Mouse (Mus musculus) liver, postnatal 0 days (tissue): Measurements from ENCODE around the gene Tbc1d12. TPM values are rescaled to one million over a fixed set of nuclear protein-coding genes. Genes with fewer than 3 reads are reported as not detected.
"Not testable (repeated sequence)": the region's sequence is repeated elsewhere in the genome, so short reads cannot be mapped to it uniquely, and the experiment has no call there.

Experiments
- ATAC-seq: fragments of 200-750 bp; cut with Nextera tagmentation; 2 replicates; pipeline ENCODE4 v1.8.0; 2017; ENCODE audit warnings: mild to moderate bottlenecking, moderate library complexity
- DNase-seq: peaks from one replicate; pipeline ENCODE4 v3.0.0-alpha.2; 2016
- H3K27ac ChIP-seq: fragments of 300-500 bp; sonication (generic); 2 replicates; pipeline ENCODE4 v1.5.1; 2014; ENCODE audit warnings: antibody characterized with exemption, moderate library complexity, mild to moderate bottlenecking, low read depth
- H3K27me3 ChIP-seq: fragments of 300-500 bp; sonication (generic); 2 replicates; pipeline ENCODE4 v1.6.1; 2014; ENCODE audit warnings: low read length, control low read depth, mixed read lengths; ENCODE audit not compliant: insufficient read depth
- H3K36me3 ChIP-seq: fragments of 300-500 bp; sonication (generic); replicated peaks from 2 replicates; pipeline ENCODE4 v1.6.1; 2014; ENCODE audit warnings: mild to moderate bottlenecking, control low read depth, low read length, moderate library complexity, mixed read lengths; ENCODE audit not compliant: insufficient read depth
- H3K4me1 ChIP-seq: fragments of 300-500 bp; sonication (generic); 2 replicates; pipeline ENCODE4 v1.6.1; 2014; ENCODE audit warnings: antibody characterized with exemption, mild to moderate bottlenecking, control low read depth; ENCODE audit not compliant: insufficient read depth
- H3K4me2 ChIP-seq: fragments of 300-500 bp; sonication (generic); 2 replicates; pipeline ENCODE4 v1.6.1; 2014; ENCODE audit warnings: low read depth, mild to moderate bottlenecking, low read length, moderate library complexity, mixed read lengths
- H3K4me3 ChIP-seq: fragments of 300-500 bp; sonication (generic); 2 replicates; pipeline ENCODE4 v1.5.1; 2014; ENCODE audit warnings: low read depth, low read length
- H3K9ac ChIP-seq: fragments of 300-500 bp; sonication (generic); replicated peaks from 2 replicates; pipeline ENCODE4 v1.6.1; 2014; ENCODE audit warnings: mild to moderate bottlenecking, moderate library complexity
- H3K9me3 ChIP-seq: fragments of 300-500 bp; sonication (generic); 2 replicates; pipeline ENCODE4 v1.6.1; 2016; ENCODE audit warnings: mild to moderate bottlenecking, control low read depth, low read length, mixed read lengths
- CTCF ChIP-seq: sonication (generic); IDR thresholded peaks from 2 replicates; pipeline ENCODE4 v1.5.1; 2016; ENCODE audit warnings: antibody characterized with exemption, low read depth
- EP300 ChIP-seq: IDR thresholded peaks from 2 replicates; pipeline ENCODE4 v1.6.1; 2016; ENCODE audit warnings: antibody characterized with exemption, low read depth, mild to moderate bottlenecking
- WGBS: fragments of 180-500 bp; shearing (Covaris S2); extraction: QIAGEN DNeasy Blood & Tissue Kit; methylation state at CpG from one replicate; pipeline ENCODE4 v1.1.7; 2014; ENCODE audit not compliant: insufficient replicate concordance; 5-methylcytosine and 5-hydroxymethylcytosine counted together
- polyA plus RNA-seq: library from polyadenylated mRNA; unstranded; fragments of >200 nt; fragmentation: Nextera tagmentation; extraction: Ambion mirVana; gene quantifications from 2 replicates; pipeline ENCODE4 v1.2.1, GENCODE M21; 2015

The Tbc1d12 gene
- polyA plus RNA-seq, 1 experiment from 2014 or later, result 1.0 TPM

DNA sequence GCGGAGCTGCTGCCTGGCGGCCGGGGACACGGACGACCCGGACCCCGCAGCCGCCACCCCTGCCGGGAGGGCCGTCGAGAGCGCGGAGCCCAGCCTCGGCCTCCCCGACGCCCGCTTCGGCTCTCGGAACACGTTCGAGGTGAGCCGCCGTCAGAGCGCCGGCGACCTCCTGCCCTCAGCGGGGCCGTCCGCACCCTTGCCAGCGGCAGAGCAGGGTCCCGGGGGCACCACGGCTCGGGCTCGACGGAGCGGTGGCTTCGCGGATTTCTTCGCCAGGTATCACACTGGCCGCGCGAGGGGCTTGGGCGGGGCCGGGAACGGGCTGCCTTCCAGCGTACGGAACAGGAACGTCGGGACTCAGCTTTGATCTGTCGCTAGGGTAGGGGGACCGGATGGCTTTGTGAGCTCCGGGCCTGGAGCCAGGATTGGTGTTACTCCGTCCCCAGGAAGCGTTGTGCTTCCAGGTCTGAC is 827 bp downstream of the Tbc1d12 start:
- DNase-seq (peak; percentile 64), ATAC-seq (peak; percentile 18)
- H3K9me3 ChIP-seq, result no peaks in the 10 kb centered on the region
- H3K4me2 ChIP-seq, result peak overlapping the region; percentile 88
- no peaks in the 10 kb centered on the region for H3K36me3 ChIP-seq
- H3K4me3 ChIP-seq, result peak overlapping the region; percentile 91
- H3K27me3 ChIP-seq, result no peaks in the 10 kb centered on the region
- TF ChIP-seq CTCF (no peak), EP300 (no peak)
- peak overlapping the region; percentile 89 for H3K9ac ChIP-seq
- peak overlapping the region; percentile 92 for H3K27ac ChIP-seq
- H3K4me1 ChIP-seq, result peaks cover 11% of the 10 kb centered on the region
- WGBS, result 5% methylated on average over 35 of the region's 54 CpGs

DNA sequence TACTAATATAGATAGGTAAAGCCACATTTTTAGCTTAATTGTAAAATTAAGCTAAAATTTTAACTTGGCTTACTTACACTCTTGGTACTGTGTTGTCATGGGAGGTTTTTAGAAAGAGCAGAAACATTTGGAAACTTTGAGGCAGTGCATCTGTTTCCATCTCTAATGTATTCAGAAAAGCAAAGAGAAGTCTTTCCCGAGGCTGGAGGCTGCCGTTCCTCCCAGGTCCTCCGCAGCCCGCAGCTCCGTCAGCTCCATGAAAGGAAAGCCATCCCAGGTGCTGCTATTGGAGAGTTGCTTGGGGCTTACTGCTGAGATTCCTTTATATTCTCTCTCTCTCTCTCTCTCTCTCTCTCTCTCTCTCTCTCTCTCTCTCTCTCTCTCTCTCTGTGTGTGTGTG is 8.4 kb downstream of the Tbc1d12 start:
- H3K27me3 ChIP-seq, result no peaks in the 10 kb centered on the region
- no peak overlapping the region for H3K4me2 ChIP-seq
- TF ChIP-seq CTCF (no peak), EP300 (no peak)
- H3K9ac ChIP-seq, result no peak overlapping the region
- ATAC-seq, result no peak
- no peaks in the 10 kb centered on the region for H3K36me3 ChIP-seq
- H3K4me1 ChIP-seq, result no peaks in the 10 kb centered on the region
- H3K27ac ChIP-seq, result no peak overlapping the region
- 87% methylated on average over 5 of the region's 5 CpGs for WGBS
- H3K4me3 ChIP-seq, result no peak overlapping the region
- no peak for DNase-seq
- no peaks in the 10 kb centered on the region for H3K9me3 ChIP-seq

DNA sequence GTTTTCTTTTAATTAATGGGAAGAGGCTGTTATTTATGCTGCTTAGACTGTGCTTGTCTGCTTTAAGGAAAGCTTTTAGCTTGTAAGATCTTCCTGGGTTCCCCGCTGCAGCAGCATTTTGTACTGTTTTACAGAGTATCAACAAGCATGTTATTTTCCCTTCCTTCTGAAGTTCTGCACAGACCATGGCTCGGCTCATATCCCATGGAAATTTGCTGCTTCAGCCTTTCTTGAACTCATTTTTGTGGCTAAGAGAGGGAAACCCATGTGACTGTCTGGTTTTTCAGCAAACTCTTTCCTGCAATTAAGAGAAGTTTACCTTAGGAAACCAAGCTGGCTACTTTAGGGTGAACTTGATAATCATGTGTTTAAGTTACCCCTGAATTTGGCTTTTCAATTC is 10.0 kb downstream of the Tbc1d12 start:
- H3K4me1 ChIP-seq, result no peaks in the 10 kb centered on the region
- no peak overlapping the region for H3K4me2 ChIP-seq
- no peaks in the 10 kb centered on the region for H3K9me3 ChIP-seq
- no peaks in the 10 kb centered on the region for H3K36me3 ChIP-seq
- no peak overlapping the region for H3K27ac ChIP-seq
- DNase-seq, result no peak
- no peak overlapping the region for H3K4me3 ChIP-seq
- H3K27me3 ChIP-seq, result no peaks in the 10 kb centered on the region
- no peak overlapping the region for H3K9ac ChIP-seq
- WGBS, result 69% methylated on average over 2 of the region's 2 CpGs
- no peak for ATAC-seq
- no peak for TF ChIP-seq CTCF
- no peak for TF ChIP-seq EP300

DNA sequence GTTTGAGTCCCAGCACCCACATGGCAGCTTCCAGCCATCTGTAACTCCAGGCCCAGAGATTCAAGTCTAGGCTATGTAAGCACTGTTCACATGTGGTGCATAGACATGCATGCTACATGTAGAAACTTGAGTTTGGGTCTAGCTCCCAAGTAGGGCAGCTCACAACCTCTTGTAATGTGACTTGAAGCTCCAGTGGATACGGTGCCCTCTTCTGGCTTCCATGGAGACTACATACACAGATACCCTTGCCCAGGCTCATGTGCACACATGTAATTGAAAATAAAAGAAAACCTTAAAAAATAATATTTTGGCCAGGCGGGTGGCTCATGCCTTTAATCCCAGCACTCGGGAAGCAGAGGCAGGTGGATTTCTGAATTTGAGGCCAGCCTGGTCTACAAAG is 21.8 kb downstream of the Tbc1d12 start:
- DNase-seq (no peak), ATAC-seq (no peak)
- TF ChIP-seq CTCF (peak; percentile 34), EP300 (no peak)
- H3K27me3 ChIP-seq, result no peaks in the 10 kb centered on the region
- H3K4me1 ChIP-seq, result no peaks in the 10 kb centered on the region
- no peaks in the 10 kb centered on the region for H3K36me3 ChIP-seq
- no peak overlapping the region for H3K27ac ChIP-seq
- WGBS, result 86% methylated on average over 3 of the region's 3 CpGs
- no peaks in the 10 kb centered on the region for H3K9me3 ChIP-seq
- H3K9ac ChIP-seq, result no peak overlapping the region
- no peak overlapping the region for H3K4me2 ChIP-seq
- no peak overlapping the region for H3K4me3 ChIP-seq

DNA sequence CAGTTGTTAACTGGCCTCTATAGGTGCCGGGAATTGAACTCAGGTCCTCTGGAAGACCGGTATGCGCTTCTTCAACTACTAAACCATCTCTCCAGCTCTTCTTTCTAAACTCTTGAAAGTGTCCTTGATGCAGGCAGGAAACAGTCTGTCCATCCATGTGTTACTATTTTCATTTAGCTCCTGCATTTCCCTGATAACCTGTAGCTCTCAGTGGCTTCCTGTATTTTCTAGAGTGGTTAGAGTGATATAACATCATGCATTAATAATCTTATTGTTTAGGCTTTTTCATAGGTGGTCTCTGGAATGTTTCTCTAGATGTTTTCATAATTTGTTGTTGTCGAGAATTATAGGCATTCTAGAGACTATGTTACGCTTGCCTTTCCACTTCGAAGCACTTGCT is 26.1 kb downstream of the Tbc1d12 start:
- ATAC-seq (no peak), DNase-seq (no peak)
- 90% methylated on average over 6 of the region's 6 CpGs for WGBS
- no peaks in the 10 kb centered on the region for H3K4me1 ChIP-seq
- TF ChIP-seq CTCF, result no peak
- TF ChIP-seq EP300, result no peak
- H3K4me2 ChIP-seq, result no peak overlapping the region
- H3K9ac ChIP-seq, result no peak overlapping the region
- H3K27me3 ChIP-seq, result no peaks in the 10 kb centered on the region
- H3K27ac ChIP-seq, result no peak overlapping the region
- H3K36me3 ChIP-seq, result 0 out of 2 replicates have a peak, but pooled peaks cover 2% of the 10 kb centered on the region
- H3K9me3 ChIP-seq, result no peaks in the 10 kb centered on the region
- no peak overlapping the region for H3K4me3 ChIP-seq

DNA sequence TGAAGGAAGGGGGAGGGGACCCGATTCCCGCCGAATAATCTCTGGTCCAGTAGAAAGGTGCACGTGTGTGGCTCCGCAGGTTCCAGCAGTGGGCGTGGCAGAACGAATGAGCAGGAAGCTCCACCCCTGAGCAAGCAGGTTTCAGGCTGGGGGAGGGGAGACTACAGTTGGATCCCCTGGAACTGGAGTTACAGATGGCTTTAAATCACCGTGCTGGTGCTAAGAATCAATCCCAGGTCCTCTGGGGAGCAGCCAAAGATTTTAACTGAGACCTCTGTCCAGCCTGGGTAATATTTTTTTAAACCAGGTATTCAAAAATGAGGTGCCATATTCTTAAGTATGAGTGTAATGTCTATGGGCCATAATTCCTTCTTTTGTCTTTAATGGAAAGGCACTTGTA is 38.4 kb downstream of the Tbc1d12 start:
- not testable (repeated sequence) for H3K4me2 ChIP-seq, H3K9me3 ChIP-seq
- 90% methylated on average over 1 of the region's 8 CpGs for WGBS

DNA sequence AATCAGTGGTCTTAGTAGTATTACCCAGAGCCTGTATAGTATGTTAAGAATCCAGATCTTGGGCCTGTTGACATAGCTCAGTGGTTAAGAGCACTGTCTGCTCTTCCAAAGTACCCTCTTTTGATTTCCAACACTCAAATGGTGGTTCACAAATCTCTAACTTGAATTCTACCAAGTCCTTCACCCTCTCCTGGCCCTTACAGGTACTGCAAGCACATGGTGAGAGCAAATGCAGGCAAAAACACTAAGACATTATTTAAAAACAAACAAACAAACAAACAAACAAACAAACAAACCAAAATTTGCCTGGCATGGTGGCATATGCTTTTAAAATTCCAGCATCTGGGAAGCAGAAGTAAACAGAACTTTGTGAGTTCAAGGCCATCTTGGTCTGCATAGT is 43.9 kb downstream of the Tbc1d12 start:
- no peak for ATAC-seq
- no peak overlapping the region for H3K9ac ChIP-seq
- no peaks in the 10 kb centered on the region for H3K27me3 ChIP-seq
- TF ChIP-seq EP300 (no peak), CTCF (peak; percentile 41)
- DNase-seq, result no peak
- H3K4me3 ChIP-seq, result no peak overlapping the region
- H3K27ac ChIP-seq, result no peak overlapping the region
- no peaks in the 10 kb centered on the region for H3K4me1 ChIP-seq
- H3K9me3 ChIP-seq, result no peaks in the 10 kb centered on the region
- H3K36me3 ChIP-seq, result no peaks in the 10 kb centered on the region
- no peak overlapping the region for H3K4me2 ChIP-seq

More for the DNA sequence above, 38.4 kb downstream of the Tbc1d12 start:
- H3K4me1 ChIP-seq, H3K4me3 ChIP-seq, ATAC-seq, H3K27ac ChIP-seq, DNase-seq, H3K27me3 ChIP-seq, H3K36me3 ChIP-seq, H3K9ac ChIP-seq: not testable (repeated sequence)
